Mouse (Mus musculus) heart, postnatal 0 days (tissue): ENCODE measurements at regions not wholly inside any gene's neighbourhood (a gene's known extent, or its start where the extent isn't known, plus 50 kb on each side); places are given as distances from the start of the nearest gene placed in this dataset.

Source experiments
- CTCF ChIP-seq: IDR thresholded peaks from 2 replicates; pipeline ENCODE4 v1.5.1; 2016; ENCODE audit warnings: antibody characterized with exemption, control low read depth, low read depth
- EP300 ChIP-seq: IDR thresholded peaks from 2 replicates; pipeline ENCODE4 v1.6.1; 2016; ENCODE audit warnings: antibody characterized with exemption, low read depth

GRCm38 (mm10) chr12:109957305-109957704 is 321.6 kb upstream of the Dio3 start:
- TF ChIP-seq CTCF (no peak), EP300 (no peak)
